Mouse (Mus musculus) myocyte (in vitro differentiated cells): ENCODE measurements around the gene Plekhh3.

Experiments used
- MAX ChIP-seq: IDR thresholded peaks from one replicate; pipeline ENCODE4 v1.6.1; 2011; ENCODE audit warnings: low read depth, mild to moderate bottlenecking, control low read depth
- MYOD1 ChIP-seq, 3 experiments: IDR thresholded peaks; one replicate each; pipeline ENCODE4 v1.6.1; 2011; ENCODE audit warnings: control low read depth in 2 of 3, low read depth in 2 of 3, mild to moderate bottlenecking in 2 of 3, moderate library complexity in 1 of 3; ENCODE audit not compliant: insufficient read length in 2 of 3, control insufficient read depth in 1 of 3
- POLR2A ChIP-seq: IDR thresholded peaks from one replicate; pipeline ENCODE4 v1.6.1; 2011; ENCODE audit warnings: low read depth, mild to moderate bottlenecking, control low read depth, moderate library complexity; ENCODE audit not compliant: insufficient read length
- POLR2AphosphoS2 ChIP-seq: IDR thresholded peaks from one replicate; pipeline ENCODE4 v1.6.1; 2011; ENCODE audit warnings: low read depth, control low read depth; ENCODE audit not compliant: insufficient read length

GRCm38 (mm10) chr11:101155151-101155550, 16.0 kb downstream of the Plekhh3 start:
- no peak for TF ChIP-seq MYOD1 (IDR thresholded peaks at IDR 0.05; ENCODE audit: control insufficient read depth in 1 of 3, insufficient read length in 2 of 3, low read depth in 2 of 3)
- TF ChIP-seq POLR2A: no peak
- no peak for TF ChIP-seq POLR2AphosphoS2
- no peak for TF ChIP-seq MAX
